Mouse (Mus musculus): ENCODE results near the gene Ooep.
"Not testable (repeated sequence)": the region's sequence is repeated elsewhere in the genome, so short reads cannot be mapped to it uniquely, and the experiment has no call there.

Ooep gene

GRCm38 (mm10) chr9:78368671-78369293 is 9.7 kb downstream of the Ooep start:
- in situ Hi-C loops (cut with MboI; ENCODE audit: unreplicated experiment in 2 of 2) = no loop called here

- in situ Hi-C loops (cut with MboI; ENCODE audit: unreplicated experiment in 2 of 2) = not testable (repeated sequence)
These were observed 10.6 kb downstream of the Ooep start, which contains the start of gene Dppa5a for GRCm38 (mm10) chr9:78367959-78368358. Gene Dppa5a, minus strand, starts transcription at chr9:78368177.

GRCm38 (mm10) chr9:78365850-78366544 is 12.5 kb downstream of the Ooep start:
- in situ Hi-C loops (cut with MboI; ENCODE audit: unreplicated experiment in 2 of 2) = no loop called here

- in situ Hi-C loops (cut with MboI; ENCODE audit: unreplicated experiment in 2 of 2) = loop anchor here in 1 of 2 experiments (5.0 kb wide), 1 partner anchor 63 kb away; no protein-coding TSS in a partner anchor
These were observed 13.8 kb downstream of the Ooep start for GRCm38 (mm10) chr9:78364701-78365100.

GRCm38 (mm10) chr9:78363374-78363773 is 15.2 kb downstream of the Ooep start:
- in situ Hi-C loops (cut with MboI; ENCODE audit: unreplicated experiment in 2 of 2) = loop anchor here in 1 of 2 experiments (5.0 kb wide), 1 partner anchor 64 kb away; no protein-coding TSS in a partner anchor

GRCm38 (mm10) chr9:78360484-78360872 is 18.0 kb downstream of the Ooep start:
- in situ Hi-C loops (cut with MboI; ENCODE audit: unreplicated experiment in 2 of 2) = loop anchor here in 1 of 2 experiments (5.0 kb wide), 1 partner anchor 67 kb away; no protein-coding TSS in a partner anchor

- in situ Hi-C loops (cut with MboI; ENCODE audit: unreplicated experiment in 2 of 2) = loop anchor here (5.0 to 10.0 kb wide), 5 partner anchors 67 to 1365 kb away; partner anchors contain the start of gene Col12a1 (in 1 of the 2)
These were observed 18.6 kb downstream of the Ooep start for GRCm38 (mm10) chr9:78359750-78360483.

- in situ Hi-C loops (cut with MboI; ENCODE audit: unreplicated experiment in 2 of 2) = loop anchor here (5.0 to 10.0 kb wide), 4 partner anchors 189 to 1367 kb away; partner anchors contain the start of gene Col12a1 (in 1 of the 2)
These were observed 20.5 kb downstream of the Ooep start for GRCm38 (mm10) chr9:78358053-78358452.

- in situ Hi-C loops (cut with MboI; ENCODE audit: unreplicated experiment in 2 of 2) = loop anchor here (5.0 to 10.0 kb wide), 4 partner anchors 192 to 1369 kb away; partner anchors contain the start of gene Col12a1 (in 1 of the 2)
These were observed 22.9 kb downstream of the Ooep start, which contains the start of gene Gsta2 for GRCm38 (mm10) chr9:78355611-78356010. Gene Gsta2, minus strand, starts transcription at chr9:78355788.

- in situ Hi-C loops (cut with MboI; ENCODE audit: unreplicated experiment in 2 of 2) = loop anchor here (5.0 to 10.0 kb wide), 4 partner anchors 192 to 1370 kb away; partner anchors contain the start of gene Col12a1 (in 1 of the 2)
These were observed 23.6 kb downstream of the Ooep start for GRCm38 (mm10) chr9:78354665-78355578.

- in situ Hi-C loops (cut with MboI; ENCODE audit: unreplicated experiment in 2 of 2) = loop anchor here (10.0 kb wide), 2 partner anchors 1363 to 1373 kb away; partner anchors contain the start of gene Col12a1 (in 1 of the 2)
These were observed 26.9 kb downstream of the Ooep start for GRCm38 (mm10) chr9:78351504-78352220.

- in situ Hi-C loops (cut with MboI; ENCODE audit: unreplicated experiment in 2 of 2) = loop anchor here (10.0 kb wide), 2 partner anchors 1365 to 1375 kb away; partner anchors contain the start of gene Col12a1 (in 1 of the 2)
These were observed 28.5 kb downstream of the Ooep start for GRCm38 (mm10) chr9:78350007-78350406.

- in situ Hi-C loops (cut with MboI; ENCODE audit: unreplicated experiment in 2 of 2) = loop anchor here in 1 of 2 experiments (25.0 kb wide), 1 partner anchor 1663 kb away; the partner anchor contains the start of gene Filip1
These were observed 29.4 kb downstream of the Ooep start for GRCm38 (mm10) chr9:78349141-78349540.

- in situ Hi-C loops (cut with MboI; ENCODE audit: unreplicated experiment in 2 of 2) = loop anchor here in 1 of 2 experiments (25.0 kb wide), 1 partner anchor 1664 kb away; the partner anchor contains the start of gene Filip1
These were observed 30.1 kb downstream of the Ooep start for GRCm38 (mm10) chr9:78348206-78349004.

- in situ Hi-C loops (cut with MboI; ENCODE audit: unreplicated experiment in 2 of 2) = loop anchor here in 1 of 2 experiments (25.0 kb wide), 1 partner anchor 1665 kb away; the partner anchor contains the start of gene Filip1
These were observed 31.5 kb downstream of the Ooep start for GRCm38 (mm10) chr9:78347004-78347403.

- in situ Hi-C loops (cut with MboI; ENCODE audit: unreplicated experiment in 2 of 2) = loop anchor here in 1 of 2 experiments (25.0 kb wide), 1 partner anchor 1667 kb away; the partner anchor contains the start of gene Filip1
These were observed 33.3 kb downstream of the Ooep start for GRCm38 (mm10) chr9:78345235-78345634.

GRCm38 (mm10) chr9:78343055-78343454 is 35.5 kb downstream of the Ooep start:
- in situ Hi-C loops (cut with MboI; ENCODE audit: unreplicated experiment in 2 of 2) = loop anchor here in 1 of 2 experiments (25.0 kb wide), 1 partner anchor 1669 kb away; the partner anchor contains the start of gene Filip1

All from v-Abl transformed pro-B cells (cell line).